Mouse (Mus musculus): ENCODE data around the gene Slit2. TPM values are rescaled to one million over a fixed set of nuclear protein-coding genes. Genes with fewer than 3 reads are reported as not detected.
A peak's percentile ranks its signal among the peaks of the same experiment; 100 is the strongest.

The Slit2 gene
- polyA plus RNA-seq, 1 experiment from 2014 or later, result 61.2 TPM

DNA sequence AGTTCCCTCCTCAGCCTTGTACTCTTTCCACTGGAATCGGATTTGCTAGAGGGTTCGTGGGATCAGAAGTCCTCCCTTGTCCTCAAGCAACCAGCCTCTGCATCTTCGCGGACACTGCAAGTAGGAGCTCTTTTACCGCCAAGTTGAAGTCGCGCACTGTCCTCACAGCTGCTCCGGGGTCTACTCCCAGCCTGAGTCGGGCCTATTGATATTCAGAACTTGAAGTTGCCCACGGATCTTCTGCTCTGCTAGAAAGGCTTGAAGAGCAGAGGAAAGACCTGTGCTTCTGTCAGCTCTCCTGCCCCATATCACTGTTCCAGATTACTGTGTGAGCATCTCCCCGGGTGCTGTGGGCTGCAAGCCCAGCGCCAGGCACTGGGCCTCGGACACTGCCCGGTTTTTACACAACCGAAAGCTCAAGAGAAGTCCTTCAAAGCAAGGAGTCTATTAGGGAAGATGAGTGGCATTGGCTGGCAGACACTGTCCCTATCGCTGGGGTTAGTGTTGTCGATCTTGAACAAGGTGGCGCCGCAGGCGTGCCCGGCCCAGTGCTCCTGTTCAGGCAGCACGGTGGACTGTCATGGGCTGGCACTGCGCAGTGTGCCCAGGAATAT lies 1.8 kb downstream of the Slit2 start:
- no peaks in the 10 kb centered on the region for H3K9me3 ChIP-seq (ENCODE audit: control insufficient read depth, low read length)
- peaks cover 3% of the 10 kb centered on the region; the same call in 1 of the 2 replicates for H3K27me3 ChIP-seq (ENCODE audit: control insufficient read depth, insufficient read depth, low read length)
- H3K9ac ChIP-seq (ENCODE audit: low read depth, low read length), result peak overlapping the region; percentile 59
- DNase-seq (ENCODE audit: low spot score) (peak; percentile 60), ATAC-seq (ENCODE audit: low FRiP score) (peak; percentile 4; the same call in 1 of the 2 replicates)
- H3K4me1 ChIP-seq (replicated peaks; ENCODE audit: control insufficient read depth, insufficient read depth, low read length), result peaks cover 2% of the 10 kb centered on the region
- H3K36me3 ChIP-seq (ENCODE audit: control insufficient read depth, insufficient read depth, low read length), result no peaks in the 10 kb centered on the region
- WGBS, result 1% methylated on average over 23 of the region's 23 CpGs
- H3K4me3 ChIP-seq (ENCODE audit: low read depth, low read length), result peak overlapping the region; percentile 55
- H3K4me2 ChIP-seq (replicated peaks; ENCODE audit: low read depth, low read length), result peak overlapping the region; percentile 96
- no peak overlapping the region for H3K27ac ChIP-seq (ENCODE audit: low read depth, low read length)

DNA sequence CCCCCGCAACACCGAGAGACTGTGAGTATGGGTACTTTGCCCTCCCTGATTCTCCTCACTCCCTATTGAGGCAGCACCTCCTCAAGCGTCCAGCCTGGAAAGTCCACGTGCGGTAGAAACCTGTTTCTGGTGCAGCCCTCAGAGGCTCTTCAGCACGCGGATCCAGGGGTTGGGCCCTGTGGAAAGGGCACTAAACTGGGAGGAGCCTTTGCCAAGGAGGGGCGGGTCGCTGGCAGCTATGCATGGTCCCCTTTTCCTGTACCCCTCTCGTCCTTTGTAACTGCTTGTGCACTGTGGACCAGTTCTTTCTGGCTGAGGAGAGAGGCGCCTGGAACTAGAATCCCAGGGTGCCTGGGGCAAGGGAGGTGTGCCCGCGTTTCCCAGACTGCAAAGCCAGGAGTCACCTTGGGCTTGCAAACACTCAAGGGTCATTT lies 2.3 kb downstream of the Slit2 start:
- peak overlapping the region; percentile 59 for H3K9ac ChIP-seq (ENCODE audit: low read depth, low read length)
- H3K9me3 ChIP-seq (ENCODE audit: control insufficient read depth, low read length), result no peaks in the 10 kb centered on the region
- no peak overlapping the region for H3K27ac ChIP-seq (ENCODE audit: low read depth, low read length)
- no peaks in the 10 kb centered on the region for H3K36me3 ChIP-seq (ENCODE audit: control insufficient read depth, insufficient read depth, low read length)
- DNase-seq (ENCODE audit: low spot score), result peak; percentile 61
- H3K4me2 ChIP-seq (replicated peaks; ENCODE audit: low read depth, low read length), result peak overlapping the region; percentile 96
- H3K4me1 ChIP-seq (replicated peaks; ENCODE audit: control insufficient read depth, insufficient read depth, low read length), result peaks cover 2% of the 10 kb centered on the region
- peak; percentile 6; the same call in 1 of the 2 replicates for ATAC-seq (ENCODE audit: low FRiP score)
- H3K27me3 ChIP-seq (ENCODE audit: control insufficient read depth, insufficient read depth, low read length), result peaks cover 3% of the 10 kb centered on the region; the same call in 1 of the 2 replicates
- WGBS, result under 1% methylated on average over 13 of the region's 13 CpGs
- peak overlapping the region; percentile 55 for H3K4me3 ChIP-seq (ENCODE audit: low read depth, low read length)

DNA sequence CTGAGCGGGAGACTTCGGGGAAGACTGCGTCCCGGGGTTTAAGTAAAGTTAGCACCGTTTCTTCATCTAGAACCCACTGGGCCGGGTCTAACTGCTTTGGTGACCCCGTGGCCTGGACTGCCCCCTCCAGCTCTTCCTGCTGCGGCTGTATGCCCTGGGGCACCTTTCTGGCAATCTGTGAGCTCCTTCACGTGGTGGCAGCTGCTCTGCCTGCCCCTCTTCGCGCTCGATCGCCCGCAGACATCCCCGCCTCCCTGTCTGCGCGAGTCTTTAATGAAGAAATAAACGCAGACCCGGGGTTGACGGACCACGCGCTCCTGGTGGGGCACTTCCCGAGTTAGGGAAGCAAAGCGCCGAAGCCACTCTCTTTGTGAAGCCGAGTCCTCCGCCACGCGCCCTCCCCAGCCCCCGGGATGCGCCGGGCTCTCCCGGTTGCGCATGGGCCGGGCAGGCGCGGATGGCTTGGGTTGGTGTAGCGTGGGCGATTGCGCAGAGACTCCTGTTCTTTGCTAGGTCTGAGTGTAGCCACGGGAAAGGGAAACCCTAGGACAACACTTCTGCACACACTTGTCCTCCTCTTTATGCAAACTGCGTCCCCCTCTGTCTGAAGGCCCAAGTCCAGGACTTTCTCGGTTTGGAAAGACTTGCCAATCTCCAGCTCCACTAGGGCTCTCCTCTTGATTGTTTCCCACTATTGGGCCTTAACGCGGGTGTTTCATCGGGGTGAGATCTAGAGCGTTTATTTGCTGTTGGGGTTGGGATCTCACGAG lies 3.1 kb downstream of the Slit2 start:
- Histone ChIP-seq H3K4me3 (ENCODE audit: low read depth, low read length) (peak overlapping the region; percentile 55), H3K9ac (ENCODE audit: low read depth, low read length) (peak overlapping the region; percentile 59), H3K9me3 (ENCODE audit: control insufficient read depth, low read length) (no peaks in the 10 kb centered on the region), H3K27ac (ENCODE audit: low read depth, low read length) (no peak overlapping the region), H3K36me3 (ENCODE audit: control insufficient read depth, insufficient read depth, low read length) (no peaks in the 10 kb centered on the region), H3K4me1 (replicated peaks; ENCODE audit: control insufficient read depth, insufficient read depth, low read length) (peaks cover 2% of the 10 kb centered on the region), H3K4me2 (replicated peaks; ENCODE audit: low read depth, low read length) (peak overlapping the region; percentile 96), H3K27me3 (ENCODE audit: control insufficient read depth, insufficient read depth, low read length) (peaks cover 3% of the 10 kb centered on the region; the same call in 1 of the 2 replicates)
- ATAC-seq (ENCODE audit: low FRiP score), result peak; percentile 31
- peak; percentile 72 for DNase-seq (ENCODE audit: low spot score)
- WGBS, result under 1% methylated on average over 48 of the region's 48 CpGs

GRCm38 (mm10) chr5:47990926-47991325 lies 8.0 kb downstream of the Slit2 start:
- no peak overlapping the region for H3K4me2 ChIP-seq (replicated peaks; ENCODE audit: low read depth, low read length)
- H3K27ac ChIP-seq (ENCODE audit: low read depth, low read length), result no peak overlapping the region
- H3K4me1 ChIP-seq (replicated peaks; ENCODE audit: control insufficient read depth, insufficient read depth, low read length), result no peaks in the 10 kb centered on the region
- no peaks in the 10 kb centered on the region for H3K27me3 ChIP-seq (ENCODE audit: control insufficient read depth, insufficient read depth, low read length)
- no peaks in the 10 kb centered on the region for H3K36me3 ChIP-seq (ENCODE audit: control insufficient read depth, insufficient read depth, low read length)
- DNase-seq (ENCODE audit: low spot score) (no peak), ATAC-seq (ENCODE audit: low FRiP score) (no peak)
- H3K9me3 ChIP-seq (ENCODE audit: control insufficient read depth, low read length), result no peaks in the 10 kb centered on the region
- no peak overlapping the region for H3K9ac ChIP-seq (ENCODE audit: low read depth, low read length)
- H3K4me3 ChIP-seq (ENCODE audit: low read depth, low read length), result no peak overlapping the region
- 75% methylated on average over 4 of the region's 4 CpGs for WGBS

- no peak overlapping the region for H3K9ac ChIP-seq (ENCODE audit: low read depth, low read length)
- no peaks in the 10 kb centered on the region for H3K36me3 ChIP-seq (ENCODE audit: control insufficient read depth, insufficient read depth, low read length)
- H3K4me3 ChIP-seq (ENCODE audit: low read depth, low read length), result no peak overlapping the region
- ATAC-seq (ENCODE audit: low FRiP score) (no peak), DNase-seq (ENCODE audit: low spot score) (no peak)
- no peak overlapping the region for H3K4me2 ChIP-seq (replicated peaks; ENCODE audit: low read depth, low read length)
- no peak overlapping the region for H3K27ac ChIP-seq (ENCODE audit: low read depth, low read length)
- WGBS, result 68% methylated on average over 12 of the region's 12 CpGs
- no peaks in the 10 kb centered on the region for H3K4me1 ChIP-seq (replicated peaks; ENCODE audit: control insufficient read depth, insufficient read depth, low read length)
- H3K27me3 ChIP-seq (ENCODE audit: control insufficient read depth, insufficient read depth, low read length), result no peaks in the 10 kb centered on the region
- H3K9me3 ChIP-seq (ENCODE audit: control insufficient read depth, low read length), result no peaks in the 10 kb centered on the region
Observed at GRCm38 (mm10) chr5:48003708-48004415, 20.9 kb downstream of the Slit2 start.

DNA sequence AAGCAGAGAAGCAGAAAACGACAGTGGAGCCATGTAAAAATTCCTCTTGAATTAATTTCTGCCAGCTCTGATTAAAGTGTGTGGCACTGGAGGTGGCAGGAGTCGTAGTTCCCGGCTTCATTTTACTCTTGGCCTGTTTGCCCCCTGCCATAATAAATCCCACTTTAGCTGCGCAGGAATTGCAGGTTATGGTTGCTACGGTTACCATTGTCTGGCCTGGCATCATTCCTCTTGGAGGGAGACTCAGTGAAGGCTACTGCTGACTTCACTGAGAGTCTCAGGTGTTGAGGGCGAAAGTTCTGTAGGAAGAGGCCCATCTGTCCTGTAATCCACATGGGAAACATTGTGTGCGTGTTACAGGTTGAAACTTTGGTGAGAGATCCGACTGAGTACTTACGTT lies 22.6 kb downstream of the Slit2 start:
- DNase-seq (ENCODE audit: low spot score) (no peak), ATAC-seq (ENCODE audit: low FRiP score) (peak; percentile 38; the same call in 1 of the 2 replicates)
- Histone ChIP-seq H3K9me3 (ENCODE audit: control insufficient read depth, low read length) (no peaks in the 10 kb centered on the region), H3K4me3 (ENCODE audit: low read depth, low read length) (no peak overlapping the region), H3K36me3 (ENCODE audit: control insufficient read depth, insufficient read depth, low read length) (no peaks in the 10 kb centered on the region), H3K9ac (ENCODE audit: low read depth, low read length) (no peak overlapping the region), H3K4me2 (replicated peaks; ENCODE audit: low read depth, low read length) (no peak overlapping the region), H3K4me1 (replicated peaks; ENCODE audit: control insufficient read depth, insufficient read depth, low read length) (no peaks in the 10 kb centered on the region), H3K27ac (ENCODE audit: low read depth, low read length) (no peak overlapping the region), H3K27me3 (ENCODE audit: control insufficient read depth, insufficient read depth, low read length) (no peaks in the 10 kb centered on the region)
- WGBS, result 56% methylated on average over 9 of the region's 9 CpGs

DNA sequence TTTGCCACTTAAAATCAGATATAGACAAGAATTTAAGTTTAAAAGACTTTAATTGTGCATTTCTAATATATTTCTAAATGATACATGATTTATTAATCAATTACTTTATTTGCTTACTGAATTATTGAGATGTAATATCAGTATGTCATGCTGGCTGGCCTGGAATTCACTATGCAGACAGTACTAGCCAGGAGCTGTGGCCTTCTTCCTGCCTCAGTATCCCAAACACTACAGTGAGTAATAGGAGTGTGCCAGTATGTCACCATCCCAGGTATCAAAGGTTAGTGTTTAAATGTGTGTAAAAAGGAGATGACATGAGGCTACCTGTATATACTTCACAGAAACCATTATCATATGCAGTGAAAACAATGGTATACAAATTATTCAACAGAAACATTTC lies 23.1 kb downstream of the Slit2 start:
- ATAC-seq (ENCODE audit: low FRiP score) (no peak), DNase-seq (ENCODE audit: low spot score) (no peak)
- no peaks in the 10 kb centered on the region for H3K36me3 ChIP-seq (ENCODE audit: control insufficient read depth, insufficient read depth, low read length)

GRCm38 (mm10) chr5:48023441-48023840 lies 40.5 kb downstream of the Slit2 start:
- H3K27me3 ChIP-seq (ENCODE audit: control insufficient read depth, insufficient read depth, low read length), result no peaks in the 10 kb centered on the region
- no peaks in the 10 kb centered on the region for H3K36me3 ChIP-seq (ENCODE audit: control insufficient read depth, insufficient read depth, low read length)
- 93% methylated on average over 4 of the region's 4 CpGs for WGBS
- H3K4me1 ChIP-seq (replicated peaks; ENCODE audit: control insufficient read depth, insufficient read depth, low read length), result no peaks in the 10 kb centered on the region
- H3K4me2 ChIP-seq (replicated peaks; ENCODE audit: low read depth, low read length), result no peak overlapping the region
- H3K9ac ChIP-seq (ENCODE audit: low read depth, low read length), result no peak overlapping the region
- H3K4me3 ChIP-seq (ENCODE audit: low read depth, low read length), result no peak overlapping the region
- ATAC-seq (ENCODE audit: low FRiP score), result no peak
- no peaks in the 10 kb centered on the region for H3K9me3 ChIP-seq (ENCODE audit: control insufficient read depth, low read length)
- DNase-seq (ENCODE audit: low spot score), result no peak
- H3K27ac ChIP-seq (ENCODE audit: low read depth, low read length), result no peak overlapping the region

More for the DNA sequence above, 23.1 kb downstream of the Slit2 start:
- H3K4me1 ChIP-seq (replicated peaks; ENCODE audit: control insufficient read depth, insufficient read depth, low read length), result no peaks in the 10 kb centered on the region
- H3K27me3 ChIP-seq (ENCODE audit: control insufficient read depth, insufficient read depth, low read length), result no peaks in the 10 kb centered on the region
- H3K4me3 ChIP-seq (ENCODE audit: low read depth, low read length), result no peak overlapping the region
- H3K9me3 ChIP-seq (ENCODE audit: control insufficient read depth, low read length), result no peaks in the 10 kb centered on the region
- no peak overlapping the region for H3K9ac ChIP-seq (ENCODE audit: low read depth, low read length)
- H3K4me2 ChIP-seq (replicated peaks; ENCODE audit: low read depth, low read length), result no peak overlapping the region
- no peak overlapping the region for H3K27ac ChIP-seq (ENCODE audit: low read depth, low read length)

All from hindbrain, embryonic 11.5 days (tissue).